Mouse (Mus musculus): Measurements from ENCODE around the gene Nuak2. TPM values are rescaled to one million over a fixed set of nuclear protein-coding genes. Genes with fewer than 3 reads are reported as not detected.
"Not testable (repeated sequence)": the region's sequence is repeated elsewhere in the genome, so short reads cannot be mapped to it uniquely, and the experiment has no call there.

Nuak2 gene
- total RNA-seq, 2 experiments from 2014 or later = 3.7 to 3.8 TPM

DNA sequence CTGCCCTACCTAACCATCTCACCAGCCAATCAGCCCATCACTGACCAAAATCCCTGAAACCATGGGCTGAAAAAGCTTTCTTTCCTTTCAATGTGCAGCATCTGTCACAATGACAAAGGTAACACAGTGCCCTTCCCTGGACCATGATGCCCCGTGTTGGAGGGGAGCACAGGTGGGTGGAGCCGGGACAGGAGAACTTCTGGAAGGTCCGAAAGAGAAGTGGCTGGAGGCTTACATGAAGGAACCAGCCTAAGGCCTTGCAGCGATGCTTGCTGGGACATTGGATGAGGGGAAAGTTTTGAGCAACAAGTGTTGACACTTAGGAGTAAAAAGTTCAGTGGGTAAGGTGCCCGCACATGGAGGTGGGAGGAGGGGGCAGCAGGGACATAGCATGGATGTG lies 32.5 kb downstream of the Nuak2 start:
- intact Hi-C loops (cut with DNase I) = no loop called here
- no peak for DNase-seq

DNA sequence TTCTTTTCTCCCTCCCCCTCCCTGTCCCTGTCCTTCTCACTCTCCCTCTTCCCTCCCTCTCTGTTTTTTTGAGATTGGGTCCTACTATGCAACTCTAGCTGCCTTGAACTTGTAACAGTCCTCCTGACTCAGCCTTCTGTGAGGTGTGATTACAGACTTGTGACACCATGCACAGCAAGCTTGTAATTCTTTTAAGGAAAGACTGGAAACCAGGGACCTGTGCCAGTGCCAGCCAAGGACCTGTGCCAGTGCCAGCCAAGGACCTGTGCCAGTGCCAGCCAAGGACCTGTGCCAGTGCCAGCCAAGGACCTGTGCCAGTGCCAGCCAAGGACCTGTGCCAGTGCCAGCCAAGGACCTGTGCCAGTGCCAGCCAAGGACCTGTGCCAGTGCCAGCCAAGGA lies 33.1 kb downstream of the Nuak2 start:
- intact Hi-C loops (cut with DNase I) = not testable (repeated sequence)

DNA sequence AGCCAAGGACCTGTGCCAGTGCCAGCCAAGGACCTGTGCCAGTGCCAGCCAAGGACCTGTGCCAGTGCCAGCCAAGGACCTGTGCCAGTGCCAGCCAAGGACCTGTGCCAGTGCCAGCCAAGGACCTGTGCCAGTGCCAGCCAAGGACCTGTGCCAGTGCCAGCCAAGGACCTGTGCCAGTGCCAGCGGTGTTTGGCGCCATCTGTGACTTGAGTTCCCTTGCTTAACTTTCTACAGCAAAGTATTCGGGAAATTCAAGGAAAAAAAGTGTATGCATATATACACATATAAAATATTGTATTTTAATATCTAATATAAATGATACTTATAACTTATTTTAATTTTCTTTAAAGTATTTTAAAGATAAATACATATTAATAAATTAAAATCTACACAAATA lies 33.7 kb downstream of the Nuak2 start:
- intact Hi-C loops (cut with DNase I) = not testable (repeated sequence)

More for the DNA sequence above, 33.1 kb downstream of the Nuak2 start:
- not testable (repeated sequence) for DNase-seq

DNA sequence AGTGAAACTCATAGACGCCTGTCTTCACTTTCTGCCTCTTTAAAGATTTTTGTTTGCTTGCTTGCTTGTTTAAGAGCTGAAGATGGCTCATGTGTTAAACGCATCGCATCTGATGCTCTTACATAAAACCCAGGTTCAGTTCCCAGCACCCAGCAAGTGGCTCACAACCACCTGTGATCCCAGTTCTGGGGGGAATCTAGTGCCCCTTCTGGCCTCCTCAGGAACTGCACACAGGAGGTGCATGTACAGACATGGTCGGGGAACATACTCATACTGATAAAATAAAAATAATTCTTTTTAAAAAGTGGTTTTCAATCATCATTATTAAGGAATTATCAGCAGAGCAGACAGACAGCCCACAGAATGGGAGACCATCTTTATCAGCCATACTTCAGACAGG lies 35.1 kb downstream of the Nuak2 start:
- no peak for DNase-seq
- intact Hi-C loops (cut with DNase I) = no loop called here

More for the DNA sequence above, 33.7 kb downstream of the Nuak2 start:
- not testable (repeated sequence) for DNase-seq

- intact Hi-C loops (cut with DNase I) = loop anchor here (2.0 kb wide), 1 partner anchor 19 kb away; no protein-coding TSS in a partner anchor
- DNase-seq = no peak
Measured at GRCm38 (mm10) chr1:132353389-132353788, 37.5 kb downstream of the Nuak2 start.

DNA sequence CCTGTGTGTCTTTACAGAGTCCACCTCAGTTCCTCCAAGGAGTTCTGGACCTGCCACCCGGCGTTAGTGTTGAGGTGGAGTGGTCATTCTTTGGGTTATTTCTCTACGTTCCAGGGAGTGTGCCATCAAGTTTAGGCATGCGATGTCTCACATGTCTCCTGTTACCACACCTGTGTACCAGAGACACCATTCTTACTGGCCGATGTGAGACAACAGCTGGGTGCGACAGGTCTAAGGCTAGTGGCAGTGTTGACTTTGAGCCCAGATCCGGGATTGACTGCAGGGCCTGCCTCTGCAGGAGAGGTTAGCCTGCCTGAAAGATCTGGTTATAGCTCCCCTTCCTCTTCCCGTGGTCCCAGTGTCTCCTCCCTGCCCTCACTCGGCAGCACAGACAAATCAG lies 38.3 kb downstream of the Nuak2 start:
- intact Hi-C loops (cut with DNase I) = loop anchor here (2.0 kb wide), 2 partner anchors 197 to 233 kb away; no protein-coding TSS in a partner anchor
- no peak for DNase-seq

GRCm38 (mm10) chr1:132355162-132355601 lies 39.3 kb downstream of the Nuak2 start:
- DNase-seq = peak in 1 of 2 experiments; percentile 31
- intact Hi-C loops (cut with DNase I) = loop anchor here (1.0 to 5.0 kb wide), 4 partner anchors 42 to 234 kb away; no protein-coding TSS in a partner anchor

DNA sequence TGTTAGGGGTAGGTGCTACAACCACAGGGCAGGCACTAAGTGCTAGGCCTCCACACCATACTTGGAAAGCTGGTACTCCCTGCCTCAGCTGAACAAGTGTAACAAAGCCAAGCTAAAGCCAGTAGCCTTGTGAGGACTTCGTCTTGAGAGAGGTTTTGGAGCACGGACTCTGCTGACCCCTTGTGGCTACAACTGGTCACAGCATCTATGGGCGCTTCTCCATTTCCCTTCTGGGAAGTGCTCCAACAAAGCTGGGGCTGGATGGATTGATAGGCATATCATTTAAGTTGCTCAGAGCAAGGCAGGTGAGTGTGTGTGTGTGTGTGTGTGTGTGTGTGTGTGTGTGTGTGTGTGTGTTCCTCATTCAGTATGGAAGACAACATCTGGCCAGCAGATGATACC lies 39.9 kb downstream of the Nuak2 start:
- intact Hi-C loops (cut with DNase I) = loop anchor here (1.0 to 5.0 kb wide), 4 partner anchors 43 to 235 kb away; no protein-coding TSS in a partner anchor
- peak; percentile 90 to 92 for DNase-seq

DNA sequence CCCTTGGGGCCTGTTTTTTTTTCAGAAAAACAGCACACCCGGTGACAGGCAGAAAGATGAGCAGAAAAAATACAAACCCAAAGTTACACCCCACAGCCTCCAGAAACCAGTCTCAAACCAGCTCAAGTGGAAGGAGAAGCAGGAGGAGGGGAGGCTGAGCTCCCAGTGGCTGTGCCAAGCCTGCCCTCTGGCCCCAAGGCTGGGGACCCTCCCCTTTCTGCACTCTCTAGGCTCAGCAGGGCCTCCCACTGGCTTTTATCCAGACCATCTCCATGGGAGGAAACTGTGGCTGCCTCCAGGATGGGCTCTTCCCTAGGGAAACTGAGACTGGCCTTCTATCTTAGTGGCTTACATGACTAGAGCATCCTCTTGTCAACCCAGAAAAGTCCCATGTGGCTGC lies 40.9 kb downstream of the Nuak2 start:
- DNase-seq = no peak
- intact Hi-C loops (cut with DNase I) = loop anchor here (5.0 kb wide), 1 partner anchor 120 kb away; no protein-coding TSS in a partner anchor

- no peak for DNase-seq
- intact Hi-C loops (cut with DNase I) = no loop called here
Measured at GRCm38 (mm10) chr1:132361959-132362358, 46.0 kb downstream of the Nuak2 start.

DNA sequence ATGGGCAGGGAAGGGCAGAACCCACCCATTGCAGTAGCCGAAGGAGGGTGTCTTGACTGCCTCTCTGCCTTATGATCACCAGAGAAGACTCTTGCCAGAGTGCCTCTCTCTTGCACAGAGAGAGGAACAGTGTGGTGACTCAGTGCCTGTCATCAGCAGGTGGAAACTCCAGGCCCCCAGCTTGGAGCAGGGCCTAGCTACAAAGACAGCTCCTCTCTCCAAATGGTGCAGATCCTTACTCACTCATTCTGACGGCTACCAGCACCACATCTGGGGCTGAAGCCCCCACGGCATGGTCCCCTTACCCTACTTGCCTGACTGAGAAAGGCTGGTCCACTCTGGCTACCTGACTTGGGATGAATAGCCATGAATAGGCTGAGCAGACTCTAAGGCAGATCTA lies 48.5 kb downstream of the Nuak2 start:
- intact Hi-C loops (cut with DNase I) = no loop called here
- no peak for DNase-seq

DNA sequence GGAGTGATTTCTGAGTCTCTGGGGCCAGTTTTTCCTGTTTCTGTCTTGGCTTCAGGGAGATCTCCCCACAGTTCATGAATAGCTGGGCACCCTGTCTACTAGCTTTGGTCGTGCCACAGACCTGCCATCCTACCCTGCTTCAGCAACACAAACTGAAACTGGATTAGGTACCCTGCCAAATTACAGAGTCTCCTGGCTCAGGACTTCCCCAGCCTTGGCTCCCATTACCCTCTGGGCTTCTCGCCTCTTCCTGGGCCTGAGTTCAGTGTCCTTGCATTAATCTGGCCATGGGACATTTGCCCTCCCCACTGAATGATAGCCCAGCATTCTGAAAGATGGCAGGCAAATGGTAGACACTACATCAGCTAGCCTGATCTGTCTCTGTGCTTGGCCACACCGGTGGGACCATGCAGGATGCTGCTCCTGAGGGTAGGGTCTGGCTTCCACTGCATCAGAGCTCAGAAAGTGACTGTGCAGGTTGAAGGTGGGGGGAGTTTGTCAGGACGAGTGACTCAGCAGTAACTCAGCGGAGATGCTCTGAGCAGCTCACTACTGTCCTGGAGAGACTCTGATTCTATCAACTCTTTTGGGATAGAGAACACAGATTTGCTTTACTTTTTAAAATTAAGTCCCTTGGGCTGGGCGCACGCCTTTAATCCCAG lies 49.1 kb downstream of the Nuak2 start:
- DNase-seq = peak in 1 of 2 experiments; percentile 39
- intact Hi-C loops (cut with DNase I) = no loop called here

DNA sequence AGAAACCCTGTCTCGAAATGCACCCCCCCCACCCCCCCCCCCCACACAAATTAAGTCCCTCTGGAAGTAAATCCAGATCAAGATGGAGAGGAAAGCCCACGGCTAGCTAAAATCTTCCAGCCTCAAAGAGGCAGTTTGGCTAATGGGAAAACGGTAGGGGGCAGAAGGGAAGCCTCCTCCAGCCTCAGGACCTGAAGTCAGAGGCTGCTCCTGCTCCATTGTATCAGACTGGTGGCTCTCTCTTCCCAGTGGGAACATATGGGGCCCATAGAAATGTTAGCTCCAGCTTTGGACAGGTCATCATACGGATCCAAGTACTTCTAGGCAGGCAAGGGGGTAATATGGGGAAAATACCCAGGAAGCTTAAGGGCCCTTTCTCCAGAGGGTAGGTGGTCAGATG lies 49.7 kb downstream of the Nuak2 start:
- intact Hi-C loops (cut with DNase I) = loop anchor here (2.0 kb wide), 1 partner anchor 153 kb away; no protein-coding TSS in a partner anchor
- no peak for DNase-seq

DNA sequence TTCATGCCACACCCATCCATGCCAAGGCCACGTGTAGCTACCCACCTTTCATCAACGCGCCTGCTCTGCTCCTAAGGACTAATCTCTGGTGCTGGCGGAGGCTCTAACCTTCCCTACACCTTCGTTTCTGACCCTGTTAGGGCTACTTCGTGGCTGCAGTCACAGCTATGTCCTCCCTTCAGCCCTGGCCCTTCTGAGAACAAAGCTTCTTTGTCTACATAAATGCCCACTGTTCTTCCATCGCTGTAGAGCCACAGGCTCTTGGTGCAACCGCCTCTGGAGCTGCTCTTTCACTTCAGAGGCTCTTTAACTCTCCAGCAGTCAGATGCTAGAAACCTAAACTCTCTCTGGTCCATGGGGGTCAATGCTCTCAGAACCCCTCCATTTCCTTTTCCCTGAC lies 50.3 kb downstream of the Nuak2 start:
- intact Hi-C loops (cut with DNase I) = loop anchor here (2.0 kb wide), 1 partner anchor 153 kb away; no protein-coding TSS in a partner anchor
- no peak for DNase-seq

DNA sequence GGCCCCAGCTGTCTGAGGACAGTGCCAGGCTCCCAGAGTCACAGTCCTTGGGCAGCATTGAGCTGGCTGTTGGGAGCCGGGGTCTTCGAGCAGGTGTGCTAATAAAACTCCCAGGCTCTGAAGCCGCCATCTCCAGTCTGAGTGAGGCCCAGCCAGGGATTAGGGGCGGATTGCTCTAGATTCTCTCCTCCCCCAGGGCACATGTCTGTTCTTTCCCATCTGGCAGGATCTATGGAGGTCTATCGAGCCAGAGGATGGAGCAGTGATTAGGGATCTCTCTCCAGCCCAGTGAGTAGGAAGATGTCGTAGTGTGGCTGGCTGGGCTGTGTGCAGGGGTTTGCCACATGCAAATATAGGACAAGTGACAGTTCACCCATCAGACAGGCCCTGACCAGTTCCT lies 51.0 kb downstream of the Nuak2 start:
- intact Hi-C loops (cut with DNase I) = loop anchor here (1.0 to 2.0 kb wide), 3 partner anchors 23 to 152 kb away; partner anchors contain the start of gene Rbbp5
- no peak for DNase-seq

- intact Hi-C loops (cut with DNase I) = loop anchor here (1.0 to 2.0 kb wide), 4 partner anchors 22 to 227 kb away; partner anchors contain the start of gene Rbbp5
- DNase-seq = peak; percentile 86
Measured at GRCm38 (mm10) chr1:132367692-132368506, 52.0 kb downstream of the Nuak2 start.

DNA sequence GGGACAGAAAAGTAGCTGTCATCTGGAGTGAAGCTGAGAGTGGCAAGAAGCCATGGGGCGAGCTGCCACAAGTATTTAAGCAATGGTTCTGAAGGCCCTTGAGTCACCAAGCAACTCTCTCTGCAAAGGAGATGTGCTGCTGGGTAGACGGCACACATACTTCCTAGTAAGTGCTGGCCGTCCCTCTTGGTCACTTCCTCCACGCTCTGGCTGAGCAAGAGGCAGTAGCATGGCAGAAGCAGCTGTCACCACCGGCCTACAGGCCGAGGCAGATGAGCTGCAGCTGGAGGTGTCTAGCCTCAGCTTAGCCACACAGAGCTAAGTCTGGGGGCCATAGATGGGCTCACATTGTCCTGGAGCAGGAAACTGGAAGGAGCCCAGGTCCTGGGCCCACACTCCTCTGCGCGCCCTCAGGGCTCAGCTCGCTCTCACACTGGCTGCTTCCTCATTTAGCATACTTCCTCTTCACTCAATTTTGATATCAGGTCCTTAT lies 54.8 kb downstream of the Nuak2 start:
- DNase-seq = peak; percentile 44 to 58
- intact Hi-C loops (cut with DNase I) = no loop called here

- no peak for DNase-seq
- intact Hi-C loops (cut with DNase I) = no loop called here
Measured at GRCm38 (mm10) chr1:132371298-132372081, 55.6 kb downstream of the Nuak2 start.

DNA sequence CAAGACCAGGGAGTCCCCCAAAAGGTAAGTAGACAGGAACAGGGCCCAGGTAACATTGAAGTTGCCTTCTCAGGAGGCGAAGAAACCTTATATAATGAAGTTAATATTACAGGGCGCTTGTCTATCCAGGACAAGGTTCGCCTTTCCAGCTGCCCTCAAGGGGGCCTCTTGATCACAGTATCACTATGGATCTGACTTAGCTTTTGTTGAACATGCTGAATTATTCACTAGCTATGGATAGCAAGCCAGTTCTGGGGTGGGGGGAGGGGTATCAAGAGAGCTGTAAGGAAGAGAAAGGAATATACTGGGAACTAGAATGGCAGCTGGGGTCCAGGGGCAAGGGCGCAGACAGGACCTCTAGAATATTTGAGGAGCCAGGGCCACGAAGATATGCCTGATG lies 56.4 kb downstream of the Nuak2 start:
- no peak for DNase-seq
- intact Hi-C loops (cut with DNase I) = no loop called here

GRCm38 (mm10) chr1:132372896-132373534 lies 57.1 kb downstream of the Nuak2 start:
- intact Hi-C loops (cut with DNase I) = no loop called here

More at GRCm38 (mm10) chr1:132372896-132373534, 57.1 kb downstream of the Nuak2 start:
- no peak for DNase-seq

All from heart, postnatal 36 days (tissue).